Mouse (Mus musculus): ENCODE data around the gene Olfr95.

GRCm38 (mm10) chr17:37203206-37203916, 9.6 kb downstream of the Olfr95 start:
- TF ChIP-seq CTCF (IDR thresholded peaks at IDR 0.05; ENCODE audit: low read depth, low read length) (peak; percentile 78), TAL1 (conservative IDR thresholded peaks at IDR 0.05; ENCODE audit: low read depth, low read length) (no peak), POLR2AphosphoS5 (IDR thresholded peaks at IDR 0.05; ENCODE audit: insufficient replicate concordance, low read depth, low read length) (no peak), GATA1 (IDR thresholded peaks at IDR 0.05; ENCODE audit: borderline replicate concordance, low read length) (no peak)

Data from G1E (cell line).